Mouse (Mus musculus): ENCODE data around the gene Naa16. TPM values are rescaled to one million over a fixed set of nuclear protein-coding genes. Genes with fewer than 3 reads are reported as not detected.
A peak's percentile ranks its signal among the peaks of the same experiment; 100 is the strongest.

Gene Naa16
- polyA plus RNA-seq, 1 experiment from 2014 or later, result 48.5 TPM

GRCm38 (mm10) chr14:79317602-79318001 is 73.0 kb downstream of the Naa16 start:
- DNase-seq (ENCODE audit: low spot score), result no peak
- no peak for ATAC-seq (replicated peaks; ENCODE audit: low FRiP score)
- H3K4me1 ChIP-seq (replicated peaks; ENCODE audit: control insufficient read depth, insufficient read depth, low read length), result no peaks in the 10 kb centered on the region
- no peaks in the 10 kb centered on the region for H3K27me3 ChIP-seq (ENCODE audit: control insufficient read depth, insufficient read depth, low read length)
- WGBS, result 83% methylated on average over 2 of the region's 2 CpGs
- no peak overlapping the region for H3K4me2 ChIP-seq (ENCODE audit: low read depth, low read length, severe bottlenecking)
- no peak overlapping the region for H3K27ac ChIP-seq (ENCODE audit: low read depth, low read length)
- no peak overlapping the region for H3K9ac ChIP-seq (ENCODE audit: low read length)
- no peaks in the 10 kb centered on the region for H3K36me3 ChIP-seq (ENCODE audit: control insufficient read depth, insufficient read depth, low read length)
- no peak overlapping the region for H3K4me3 ChIP-seq (ENCODE audit: low read depth, low read length)
- no peaks in the 10 kb centered on the region for H3K9me3 ChIP-seq (ENCODE audit: control insufficient read depth, low read length)

GRCm38 (mm10) chr14:79315877-79316276 is 74.7 kb downstream of the Naa16 start:
- no peak overlapping the region for H3K27ac ChIP-seq (ENCODE audit: low read depth, low read length)
- no peaks in the 10 kb centered on the region for H3K36me3 ChIP-seq (ENCODE audit: control insufficient read depth, insufficient read depth, low read length)
- 0 out of 2 replicates have a peak, but pooled peaks cover 2% of the 10 kb centered on the region for H3K4me1 ChIP-seq (replicated peaks; ENCODE audit: control insufficient read depth, insufficient read depth, low read length)
- H3K4me3 ChIP-seq (ENCODE audit: low read depth, low read length), result no peak overlapping the region
- no peaks in the 10 kb centered on the region for H3K27me3 ChIP-seq (ENCODE audit: control insufficient read depth, insufficient read depth, low read length)
- no peaks in the 10 kb centered on the region for H3K9me3 ChIP-seq (ENCODE audit: control insufficient read depth, low read length)
- ATAC-seq (replicated peaks; ENCODE audit: low FRiP score) (no peak), DNase-seq (ENCODE audit: low spot score) (no peak)
- H3K4me2 ChIP-seq (ENCODE audit: low read depth, low read length, severe bottlenecking), result no peak overlapping the region
- H3K9ac ChIP-seq (ENCODE audit: low read length), result no peak overlapping the region
- 77% methylated on average over 7 of the region's 7 CpGs for WGBS

GRCm38 (mm10) chr14:79314245-79315010 is 76.2 kb downstream of the Naa16 start:
- no peak overlapping the region for H3K27ac ChIP-seq (ENCODE audit: low read depth, low read length)
- DNase-seq (ENCODE audit: low spot score), result no peak

DNA sequence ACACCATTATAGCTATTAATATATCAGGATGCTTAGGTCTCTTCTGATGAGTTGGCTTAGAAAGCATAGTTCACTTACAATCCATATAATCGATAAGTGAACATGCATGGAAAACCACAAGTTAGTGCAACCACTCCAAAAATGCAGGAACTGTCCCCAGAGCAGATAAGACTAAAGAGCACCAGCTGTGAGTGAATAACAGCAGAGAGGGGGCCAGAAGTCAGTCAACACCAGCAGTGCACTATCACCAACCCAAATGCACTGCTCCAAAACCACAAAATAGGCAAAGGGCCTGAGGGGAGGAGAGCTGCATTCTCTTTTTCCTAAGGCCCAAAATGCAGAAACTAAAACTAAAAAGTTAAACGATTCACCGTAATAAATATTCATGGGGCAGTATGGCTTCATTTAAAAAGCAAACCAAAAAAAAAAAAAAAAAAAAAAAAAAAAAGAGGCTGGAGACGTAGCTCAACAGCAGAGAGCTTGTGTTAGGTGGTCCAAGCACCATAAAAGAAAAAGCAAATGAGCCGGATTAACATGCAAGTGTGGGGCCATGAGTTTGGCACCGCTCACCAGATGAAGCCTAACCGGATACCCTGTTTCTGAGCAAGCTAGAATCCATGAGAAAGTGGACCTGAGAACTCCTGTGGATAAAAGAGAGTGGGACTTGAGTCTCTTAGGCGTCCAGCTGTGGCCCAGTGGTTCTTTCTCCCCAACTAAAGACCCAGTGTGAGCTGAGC is 77.0 kb downstream of the Naa16 start:
- no peaks in the 10 kb centered on the region for H3K9me3 ChIP-seq (ENCODE audit: control insufficient read depth, low read length)
- no peak for ATAC-seq (replicated peaks; ENCODE audit: low FRiP score)
- H3K4me3 ChIP-seq (ENCODE audit: low read depth, low read length), result no peak overlapping the region
- no peak overlapping the region for H3K4me2 ChIP-seq (ENCODE audit: low read depth, low read length, severe bottlenecking)
- no peak overlapping the region for H3K9ac ChIP-seq (ENCODE audit: low read length)
- H3K27me3 ChIP-seq (ENCODE audit: control insufficient read depth, insufficient read depth, low read length), result no peaks in the 10 kb centered on the region
- no peaks in the 10 kb centered on the region for H3K36me3 ChIP-seq (ENCODE audit: control insufficient read depth, insufficient read depth, low read length)
- WGBS, result 76% methylated on average over 8 of the region's 8 CpGs
- H3K4me1 ChIP-seq (replicated peaks; ENCODE audit: control insufficient read depth, insufficient read depth, low read length), result peaks cover 3% of the 10 kb centered on the region; the same call in 1 of the 2 replicates
- no peak for DNase-seq (ENCODE audit: low spot score)
- H3K27ac ChIP-seq (ENCODE audit: low read depth, low read length), result no peak overlapping the region

More at GRCm38 (mm10) chr14:79314245-79315010, 76.2 kb downstream of the Naa16 start:
- H3K4me1 ChIP-seq (replicated peaks; ENCODE audit: control insufficient read depth, insufficient read depth, low read length), result 0 out of 2 replicates have a peak, but pooled peaks cover 2% of the 10 kb centered on the region
- no peaks in the 10 kb centered on the region for H3K27me3 ChIP-seq (ENCODE audit: control insufficient read depth, insufficient read depth, low read length)
- no peak for ATAC-seq (replicated peaks; ENCODE audit: low FRiP score)
- WGBS, result 86% methylated on average over 12 of the region's 12 CpGs
- H3K9me3 ChIP-seq (ENCODE audit: control insufficient read depth, low read length), result no peaks in the 10 kb centered on the region
- no peak overlapping the region for H3K4me2 ChIP-seq (ENCODE audit: low read depth, low read length, severe bottlenecking)
- no peak overlapping the region for H3K4me3 ChIP-seq (ENCODE audit: low read depth, low read length)
- H3K9ac ChIP-seq (ENCODE audit: low read length), result no peak overlapping the region
- no peaks in the 10 kb centered on the region for H3K36me3 ChIP-seq (ENCODE audit: control insufficient read depth, insufficient read depth, low read length)

- Histone ChIP-seq H3K4me1 (replicated peaks; ENCODE audit: control insufficient read depth, insufficient read depth, low read length) (peaks cover 7% of the 10 kb centered on the region; the same call in 1 of the 2 replicates), H3K27ac (ENCODE audit: low read depth, low read length) (no peak overlapping the region), H3K9ac (ENCODE audit: low read length) (no peak overlapping the region), H3K27me3 (ENCODE audit: control insufficient read depth, insufficient read depth, low read length) (no peaks in the 10 kb centered on the region), H3K4me2 (ENCODE audit: low read depth, low read length, severe bottlenecking) (no peak overlapping the region), H3K9me3 (ENCODE audit: control insufficient read depth, low read length) (no peaks in the 10 kb centered on the region), H3K4me3 (ENCODE audit: low read depth, low read length) (no peak overlapping the region), H3K36me3 (ENCODE audit: control insufficient read depth, insufficient read depth, low read length) (no peaks in the 10 kb centered on the region)
- 84% methylated on average over 4 of the region's 4 CpGs for WGBS
- DNase-seq (ENCODE audit: low spot score), result no peak
- ATAC-seq (replicated peaks; ENCODE audit: low FRiP score), result no peak
Measured at GRCm38 (mm10) chr14:79312719-79313118, 77.9 kb downstream of the Naa16 start.

DNA sequence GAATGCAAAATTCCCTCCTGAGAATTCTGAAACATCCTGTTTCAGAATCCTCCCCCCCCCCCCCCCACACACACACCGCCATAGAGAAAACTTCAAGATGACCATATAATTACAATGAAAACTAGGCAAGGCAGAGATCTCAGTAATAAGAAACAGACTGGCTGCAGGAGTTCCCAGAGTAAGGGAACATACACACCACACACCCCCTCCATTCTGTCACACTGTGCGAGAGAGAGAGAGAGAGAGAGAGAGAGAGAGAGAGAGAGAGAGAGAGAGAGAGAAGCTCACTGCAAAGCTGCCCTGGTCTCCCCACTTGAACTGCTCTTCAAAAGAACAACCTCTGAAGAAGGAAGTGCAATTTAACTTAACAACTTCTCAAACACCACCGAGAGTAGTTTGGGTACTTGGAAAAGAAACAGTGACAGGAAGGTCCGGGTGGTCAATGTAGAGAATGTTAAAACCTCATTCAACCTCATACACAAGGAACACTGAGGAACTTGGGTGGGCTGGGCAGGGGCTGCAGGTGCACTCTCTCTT is 78.6 kb downstream of the Naa16 start:
- Histone ChIP-seq H3K9ac (ENCODE audit: low read length) (no peak overlapping the region), H3K27ac (ENCODE audit: low read depth, low read length) (no peak overlapping the region), H3K9me3 (ENCODE audit: control insufficient read depth, low read length) (no peaks in the 10 kb centered on the region), H3K4me1 (replicated peaks; ENCODE audit: control insufficient read depth, insufficient read depth, low read length) (peaks cover 7% of the 10 kb centered on the region; the same call in 1 of the 2 replicates), H3K4me2 (ENCODE audit: low read depth, low read length, severe bottlenecking) (no peak overlapping the region), H3K36me3 (ENCODE audit: control insufficient read depth, insufficient read depth, low read length) (no peaks in the 10 kb centered on the region), H3K4me3 (ENCODE audit: low read depth, low read length) (no peak overlapping the region), H3K27me3 (ENCODE audit: control insufficient read depth, insufficient read depth, low read length) (no peaks in the 10 kb centered on the region)
- ATAC-seq (replicated peaks; ENCODE audit: low FRiP score), result no peak
- 79% methylated on average over 4 of the region's 4 CpGs for WGBS
- no peak for DNase-seq (ENCODE audit: low spot score)

- Histone ChIP-seq H3K36me3 (ENCODE audit: control insufficient read depth, insufficient read depth, low read length) (no peaks in the 10 kb centered on the region), H3K4me1 (replicated peaks; ENCODE audit: control insufficient read depth, insufficient read depth, low read length) (peaks cover 7% of the 10 kb centered on the region; the same call in 1 of the 2 replicates), H3K4me3 (ENCODE audit: low read depth, low read length) (no peak overlapping the region), H3K9ac (ENCODE audit: low read length) (no peak overlapping the region), H3K27ac (ENCODE audit: low read depth, low read length) (no peak overlapping the region), H3K4me2 (ENCODE audit: low read depth, low read length, severe bottlenecking) (no peak overlapping the region), H3K27me3 (ENCODE audit: control insufficient read depth, insufficient read depth, low read length) (no peaks in the 10 kb centered on the region), H3K9me3 (ENCODE audit: control insufficient read depth, low read length) (no peaks in the 10 kb centered on the region)
- no peak for ATAC-seq (replicated peaks; ENCODE audit: low FRiP score)
- DNase-seq (ENCODE audit: low spot score), result no peak
- 58% methylated on average over 4 of the region's 4 CpGs for WGBS
Measured at GRCm38 (mm10) chr14:79309115-79309514, 81.5 kb downstream of the Naa16 start.

DNA sequence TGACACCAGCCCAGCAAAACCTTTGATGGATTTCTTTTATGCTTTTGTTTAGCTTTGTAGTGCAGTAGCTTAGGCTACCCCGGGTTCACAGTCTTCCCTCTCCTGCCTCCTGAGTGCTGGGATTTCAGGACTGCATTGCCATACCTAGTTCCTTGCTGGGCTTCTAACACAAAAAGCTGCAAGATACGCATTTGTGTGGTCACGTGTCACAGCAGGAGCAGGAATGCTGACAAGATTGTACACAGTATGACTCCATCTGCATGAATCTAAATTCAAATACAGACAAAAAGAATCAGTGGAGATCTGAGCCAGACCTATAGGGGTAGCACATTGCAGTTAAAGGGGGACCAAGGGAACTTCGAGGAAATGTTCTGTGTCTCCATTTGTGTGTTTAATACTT is 82.2 kb downstream of the Naa16 start:
- WGBS, result 17% methylated on average over 4 of the region's 4 CpGs
- no peaks in the 10 kb centered on the region for H3K9me3 ChIP-seq (ENCODE audit: control insufficient read depth, low read length)
- ATAC-seq (replicated peaks; ENCODE audit: low FRiP score), result peak; percentile 51
- H3K36me3 ChIP-seq (ENCODE audit: control insufficient read depth, insufficient read depth, low read length), result no peaks in the 10 kb centered on the region
- H3K27me3 ChIP-seq (ENCODE audit: control insufficient read depth, insufficient read depth, low read length), result no peaks in the 10 kb centered on the region
- no peak overlapping the region; the same call in 1 of the 2 replicates for H3K9ac ChIP-seq (ENCODE audit: low read length)
- no peak overlapping the region for H3K4me2 ChIP-seq (ENCODE audit: low read depth, low read length, severe bottlenecking)
- DNase-seq (ENCODE audit: low spot score), result no peak
- peaks cover 7% of the 10 kb centered on the region; the same call in 1 of the 2 replicates for H3K4me1 ChIP-seq (replicated peaks; ENCODE audit: control insufficient read depth, insufficient read depth, low read length)
- H3K4me3 ChIP-seq (ENCODE audit: low read depth, low read length), result no peak overlapping the region
- no peak overlapping the region for H3K27ac ChIP-seq (ENCODE audit: low read depth, low read length)

Measured in forebrain, embryonic 11.5 days (tissue).